Mouse (Mus musculus) B cell, adult (primary cell): ENCODE data around the gene Mybph. TPM values are rescaled to one million over a fixed set of nuclear protein-coding genes. Genes with fewer than 3 reads are reported as not detected.

Source experiments
- total RNA-seq: library from RNA; stranded (reverse); gene quantifications from 4 replicates; pipeline ENCODE4 v1.2.4, GENCODE M21; 2023; ENCODE audit not compliant: inconsistent age

Mybph gene
- total RNA-seq = not detected in 4 replicates

DNA sequence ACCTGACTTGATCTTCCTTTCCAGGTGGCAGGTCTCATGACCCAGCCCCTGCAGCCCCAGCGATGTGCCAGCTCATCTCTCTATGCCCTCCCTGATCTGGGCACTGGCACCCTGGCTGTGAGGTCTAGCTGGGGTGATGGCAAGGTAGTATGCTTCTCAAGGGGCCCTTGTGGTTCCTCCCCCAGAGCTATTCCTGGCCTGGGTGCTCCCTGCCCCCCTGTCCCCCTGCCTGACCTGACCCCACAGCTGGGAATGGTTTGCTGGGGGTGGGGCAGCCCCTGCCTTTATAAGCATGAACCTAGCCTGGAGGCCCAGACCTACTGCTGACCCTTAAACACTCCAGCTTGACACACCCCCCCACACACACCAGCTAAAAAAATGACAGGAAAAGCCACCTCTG, at the start of gene Mybph:
Gene Mybph (plus strand): TSS at position 323 of the 400 bp plus-strand sequence.

DNA sequence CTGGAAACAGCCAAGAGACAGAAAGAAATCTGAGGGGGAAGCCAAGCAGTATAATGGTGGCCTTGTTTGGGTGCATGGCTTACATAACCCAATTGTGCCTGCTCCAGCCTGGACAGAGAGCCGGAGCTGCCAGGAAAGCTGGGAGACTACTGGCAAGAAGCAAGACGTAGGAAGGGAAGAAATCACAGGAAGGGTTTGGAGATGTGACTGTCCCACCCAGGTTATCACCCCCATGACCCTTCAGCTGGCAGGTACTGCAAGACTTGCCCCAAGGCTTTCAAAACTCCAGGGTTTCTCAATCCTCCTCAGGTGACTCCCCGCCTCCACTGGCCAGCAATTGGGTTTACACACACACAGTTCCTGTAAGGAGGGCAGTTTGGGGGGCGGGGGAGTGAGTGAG, 11.2 kb upstream of the Mybph start, which contains the start of gene Chil1:
Gene Chil1 (plus strand): TSS at position 152 of the 400 bp plus-strand sequence.

DNA sequence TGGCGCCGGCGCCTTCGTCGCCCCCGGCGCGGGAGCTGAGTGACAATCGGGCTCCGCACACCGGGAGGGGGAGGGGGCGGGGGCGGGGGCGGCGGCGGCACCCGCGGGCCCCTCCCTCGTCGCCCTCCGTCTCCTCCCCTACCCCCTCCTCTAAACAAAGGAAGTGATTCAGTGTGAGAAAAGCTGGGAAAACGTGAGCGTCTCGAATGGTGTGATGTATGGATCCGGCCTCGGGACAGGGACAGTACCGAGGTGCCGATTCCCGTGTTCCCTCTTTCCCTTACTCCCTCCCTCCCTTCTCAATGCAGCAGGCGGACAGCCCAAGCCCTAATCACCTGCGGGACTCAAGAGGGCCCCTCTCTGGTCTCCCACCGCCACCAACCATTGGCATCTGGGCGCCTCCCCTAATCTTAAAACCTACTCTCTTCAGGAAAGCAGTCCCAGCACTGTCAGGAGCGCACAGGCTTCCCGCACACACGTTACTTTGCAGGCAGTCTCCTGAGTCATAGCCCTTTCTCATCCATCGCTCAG, 42.2 kb downstream of the Mybph start, which contains the start of gene Adora1:
Gene Adora1 (minus strand): TSS at position 41 of the 531 bp plus-strand sequence.

Other genes starting within 250 kb of the Mybph start
- gene Fmod, start 156.2 kb upstream of the Mybph start, total RNA-seq = not detected in 4 replicates
- 317 to 383 TPM (median 362 TPM) in 4 replicates for gene Btg2, start 114.3 kb upstream of the Mybph start, total RNA-seq
- not detected in 4 replicates for gene Chit1, start 82.2 kb upstream of the Mybph start, total RNA-seq
- 0.80 TPM in 1 of 4 replicates, not detected in the others for gene Chil1, start 11.3 kb upstream of the Mybph start, total RNA-seq
- gene Adora1, start 42.0 kb downstream of the Mybph start, total RNA-seq = not detected in 4 replicates
- gene Myog, start 96.5 kb downstream of the Mybph start, total RNA-seq = not detected in 4 replicates
- gene Ppfia4, start 139.5 kb downstream of the Mybph start, total RNA-seq = 1.1 to 2.1 TPM (median 1.6 TPM) in 4 replicates
- gene Tmem183a, start 168.5 kb downstream of the Mybph start, total RNA-seq = 60.9 to 73.9 TPM (median 64.2 TPM) in 4 replicates
- not detected in 4 replicates for gene 4933406M09Rik, start 192.5 kb downstream of the Mybph start, total RNA-seq
- gene Cyb5r1, start 212.1 kb downstream of the Mybph start, total RNA-seq = 6.1 to 8.8 TPM (median 8.2 TPM) in 4 replicates
- gene Adipor1, start 221.9 kb downstream of the Mybph start, total RNA-seq = 73.1 to 79.5 TPM (median 77.9 TPM) in 4 replicates